Mouse (Mus musculus) CH12.LX (cell line): Measurements from ENCODE around the gene Enpp1.

Experiments used
- CHD2 ChIP-seq: IDR thresholded peaks from 2 replicates; pipeline ENCODE4 v1.6.1; 2011; ENCODE audit warnings: low read length, improper control_type of control experiment
- EP300 ChIP-seq: IDR thresholded peaks from 2 replicates; pipeline ENCODE4 v1.6.1; 2011; ENCODE audit warnings: low read length, improper control_type of control experiment
- NELFE ChIP-seq: IDR thresholded peaks from 2 replicates; pipeline ENCODE4 v1.6.1; 2011; ENCODE audit warnings: low read depth, low read length, improper control_type of control experiment
- POLR2A ChIP-seq: IDR thresholded peaks from 2 replicates; pipeline ENCODE4 v1.6.1; 2011; ENCODE audit warnings: low read depth, mild to moderate bottlenecking, improper control_type of control experiment, low read length
- ZKSCAN1 ChIP-seq: IDR thresholded peaks from 2 replicates; pipeline ENCODE4 v1.6.1; 2012; ENCODE audit warnings: low read depth, inconsistent platforms, low read length, improper control_type of control experiment, borderline replicate concordance

DNA sequence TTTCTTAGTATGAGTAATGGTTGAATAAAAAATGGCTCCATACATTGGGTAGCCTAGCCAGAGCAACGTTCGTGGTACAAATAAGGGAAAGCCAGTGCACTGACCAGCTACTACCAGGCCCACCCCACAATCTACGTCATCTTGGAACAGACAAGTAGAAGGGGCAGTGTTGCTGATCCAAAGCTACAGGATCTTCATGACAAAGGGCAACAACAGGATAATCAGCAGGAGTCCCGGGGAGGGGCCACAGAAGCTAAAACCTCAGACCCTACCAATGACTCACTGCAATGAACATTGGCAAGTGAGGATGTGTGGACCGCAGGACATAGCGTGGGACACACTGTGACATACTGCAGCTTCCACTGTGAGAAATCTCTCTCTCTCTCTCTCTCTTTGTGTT lies 96.2 kb downstream of the Enpp1 start:
- TF ChIP-seq EP300 (no peak), CHD2 (no peak), NELFE (no peak), POLR2A (no peak), ZKSCAN1 (no peak)
